ENCODE assay signal across 16 mouse cellular contexts in genomic region chr11:23701831-23702230, GRCm38 (mm10).
"Had no signal": no experiment of that assay in that cellular context is flagged by ENCODE, and none has a peak within 500 bp of the region (broad histone marks: within the 10 kb centered on the region; RNA-seq: fewer than 3 reads in every experiment).

No protein-coding gene starts in this region.

- H3K36me3 ChIP-seq: neural tube, embryonic 15.5 days; stomach, embryonic 15.5 days had no signal

- DNase-seq: retina, postnatal 1 day; right cerebral cortex, adult 18-20 months; right cerebral cortex, postnatal 14 days; right cerebral cortex, postnatal 25 days; right cerebral cortex, postnatal 4 days; spleen, adult 18-20 months; thymus, adult 18-20 months; thymus, adult 2 months; thymus, postnatal 14 days; thymus, postnatal 25 days; thymus, postnatal 36 days; thymus, postnatal 4 days had no signal

- H3K4me1 ChIP-seq: neural tube, embryonic 13.5 days; neural tube, embryonic 15.5 days; stomach, embryonic 15.5 days had no signal

- H3K27ac ChIP-seq: neural tube, embryonic 13.5 days; neural tube, embryonic 15.5 days; stomach, embryonic 15.5 days; stomach, postnatal 0 days had no signal

- H3K27me3 ChIP-seq: neural tube, embryonic 13.5 days; neural tube, embryonic 15.5 days; stomach, embryonic 15.5 days had no signal

- H3K9me3 ChIP-seq: neural tube, embryonic 13.5 days; neural tube, embryonic 15.5 days; stomach, embryonic 15.5 days had no signal

- H3K4me2 ChIP-seq: neural tube, embryonic 13.5 days; neural tube, embryonic 15.5 days; stomach, embryonic 15.5 days had no signal

- H3K9ac ChIP-seq: neural tube, embryonic 13.5 days; neural tube, embryonic 15.5 days; stomach, embryonic 15.5 days had no signal

- H3K4me3 ChIP-seq: neural tube, embryonic 13.5 days; neural tube, embryonic 15.5 days; stomach, embryonic 15.5 days had no signal
